Mouse (Mus musculus): ENCODE results near the gene D11Wsu47e.
"Not testable (repeated sequence)": the region's sequence is repeated elsewhere in the genome, so short reads cannot be mapped to it uniquely, and the experiment has no call there.

The D11Wsu47e gene

GRCm38 (mm10) chr11:113683957-113684706 lies at the start of gene D11Wsu47e, which contains the start of gene Fam104a:
TSS of gene D11Wsu47e (plus strand) at chr11:113684412.
TSS of gene Fam104a (minus strand) at chr11:113684155.
- peak; percentile 95 for DNase-seq (ENCODE audit: low spot score)

GRCm38 (mm10) chr11:113634699-113635121 lies 49.5 kb upstream of the D11Wsu47e start:
- no peak for DNase-seq (ENCODE audit: low spot score)

GRCm38 (mm10) chr11:113638680-113639079 lies 45.5 kb upstream of the D11Wsu47e start:
- DNase-seq (ENCODE audit: low spot score): no peak

GRCm38 (mm10) chr11:113645181-113645580 lies 39.0 kb upstream of the D11Wsu47e start:
- DNase-seq (ENCODE audit: low spot score): no peak

GRCm38 (mm10) chr11:113648152-113648551 lies 36.1 kb upstream of the D11Wsu47e start:
- DNase-seq (ENCODE audit: low spot score): peak; percentile 77

GRCm38 (mm10) chr11:113648690-113649352 lies 35.4 kb upstream of the D11Wsu47e start, which contains the start of gene Cog1:
TSS of gene Cog1 (plus strand) at chr11:113649169.
- no peak for DNase-seq (ENCODE audit: low spot score)

GRCm38 (mm10) chr11:113649353-113650210 lies 34.6 kb upstream of the D11Wsu47e start, which contains the start of gene Slc39a11:
TSS of gene Slc39a11 (minus strand) at chr11:113650079.
- peak; percentile 64 for DNase-seq (ENCODE audit: low spot score)

GRCm38 (mm10) chr11:113651206-113651906 lies 32.9 kb upstream of the D11Wsu47e start:
- DNase-seq (ENCODE audit: low spot score): no peak

GRCm38 (mm10) chr11:113651907-113652273 lies 32.3 kb upstream of the D11Wsu47e start:
- peak; percentile 20 for DNase-seq (ENCODE audit: low spot score)

GRCm38 (mm10) chr11:113652516-113652915 lies 31.7 kb upstream of the D11Wsu47e start:
- DNase-seq (ENCODE audit: low spot score): no peak

GRCm38 (mm10) chr11:113654105-113654504 lies 30.1 kb upstream of the D11Wsu47e start:
- no peak for DNase-seq (ENCODE audit: low spot score)

GRCm38 (mm10) chr11:113654561-113655270 lies 29.5 kb upstream of the D11Wsu47e start:
- no peak for DNase-seq (ENCODE audit: low spot score)

- DNase-seq (ENCODE audit: low spot score): no peak
Measured at GRCm38 (mm10) chr11:113656511-113656932, 27.7 kb upstream of the D11Wsu47e start.

- no peak for DNase-seq (ENCODE audit: low spot score)
Measured at GRCm38 (mm10) chr11:113657221-113657620, 27.0 kb upstream of the D11Wsu47e start.

GRCm38 (mm10) chr11:113658319-113658718 lies 25.9 kb upstream of the D11Wsu47e start:
- no peak for DNase-seq (ENCODE audit: low spot score)

GRCm38 (mm10) chr11:113658763-113659162 lies 25.4 kb upstream of the D11Wsu47e start:
- DNase-seq (ENCODE audit: low spot score): no peak

GRCm38 (mm10) chr11:113660213-113660612 lies 24.0 kb upstream of the D11Wsu47e start:
- not testable (repeated sequence) for DNase-seq (ENCODE audit: low spot score)

GRCm38 (mm10) chr11:113660940-113661339 lies 23.3 kb upstream of the D11Wsu47e start:
- no peak for DNase-seq (ENCODE audit: low spot score)

- DNase-seq (ENCODE audit: low spot score): no peak
Measured at GRCm38 (mm10) chr11:113661835-113662351, 22.3 kb upstream of the D11Wsu47e start.

GRCm38 (mm10) chr11:113664279-113664678 lies 19.9 kb upstream of the D11Wsu47e start:
- DNase-seq (ENCODE audit: low spot score): no peak

GRCm38 (mm10) chr11:113666205-113666604 lies 18.0 kb upstream of the D11Wsu47e start:
- DNase-seq (ENCODE audit: low spot score): no peak
